Mouse (Mus musculus): Measurements from ENCODE around the gene Myl9. TPM values are rescaled to one million over a fixed set of nuclear protein-coding genes. Genes with fewer than 3 reads are reported as not detected.
A peak's percentile ranks its signal among the peaks of the same experiment; 100 is the strongest.

Myl9 gene
- polyA plus RNA-seq, 1 experiment from 2014 or later, result 122 TPM

GRCm38 (mm10) chr2:156743248-156743647 lies 32.0 kb upstream of the Myl9 start:
- Histone ChIP-seq H3K9me3 (replicated peaks) (no peaks in the 10 kb centered on the region), H3K4me3 (no peak overlapping the region), H3K27me3 (no peaks in the 10 kb centered on the region), H3K27ac (no peak overlapping the region), H3K36me3 (peaks cover 38% of the 10 kb centered on the region), H3K4me2 (replicated peaks) (no peak overlapping the region), H3K9ac (no peak overlapping the region), H3K4me1 (peaks cover 32% of the 10 kb centered on the region)
- no peak for ATAC-seq (ENCODE audit: low FRiP score)
- 66% methylated on average over 3 of the region's 3 CpGs for WGBS

- ATAC-seq (ENCODE audit: low FRiP score), result no peak
- no peak overlapping the region for H3K27ac ChIP-seq
Observed at GRCm38 (mm10) chr2:156744414-156744813, 30.8 kb upstream of the Myl9 start.

GRCm38 (mm10) chr2:156747315-156747714 lies 27.9 kb upstream of the Myl9 start:
- Histone ChIP-seq H3K9ac (no peak overlapping the region), H3K27ac (no peak overlapping the region), H3K9me3 (replicated peaks) (no peaks in the 10 kb centered on the region), H3K4me2 (replicated peaks) (no peak overlapping the region), H3K4me1 (peaks cover 12% of the 10 kb centered on the region), H3K36me3 (peaks cover 76% of the 10 kb centered on the region), H3K27me3 (no peaks in the 10 kb centered on the region), H3K4me3 (no peak overlapping the region)
- whole genome bisulfite sequencing, result 96% methylated on average over 3 of the region's 3 CpGs
- ATAC-seq (ENCODE audit: low FRiP score), result no peak

More at GRCm38 (mm10) chr2:156744414-156744813, 30.8 kb upstream of the Myl9 start:
- Histone ChIP-seq H3K36me3 (peaks cover 49% of the 10 kb centered on the region), H3K9ac (no peak overlapping the region), H3K4me3 (no peak overlapping the region), H3K4me1 (peaks cover 32% of the 10 kb centered on the region), H3K4me2 (replicated peaks) (no peak overlapping the region), H3K27me3 (no peaks in the 10 kb centered on the region), H3K9me3 (replicated peaks) (no peaks in the 10 kb centered on the region)
- WGBS, result 75% methylated on average over 5 of the region's 5 CpGs

- Histone ChIP-seq H3K9me3 (replicated peaks) (no peaks in the 10 kb centered on the region), H3K36me3 (peaks cover 90% of the 10 kb centered on the region), H3K27ac (no peak overlapping the region), H3K27me3 (no peaks in the 10 kb centered on the region), H3K4me2 (replicated peaks) (no peak overlapping the region), H3K4me3 (no peak overlapping the region), H3K4me1 (no peaks in the 10 kb centered on the region), H3K9ac (no peak overlapping the region)
- WGBS, result 90% methylated on average over 8 of the region's 8 CpGs
- no peak for ATAC-seq (ENCODE audit: low FRiP score)
Observed at GRCm38 (mm10) chr2:156749687-156750086, 25.5 kb upstream of the Myl9 start.

- WGBS, result 98% methylated on average over 9 of the region's 9 CpGs
- Histone ChIP-seq H3K36me3 (peaks cover 94% of the 10 kb centered on the region), H3K4me1 (no peaks in the 10 kb centered on the region), H3K4me3 (no peak overlapping the region), H3K9me3 (replicated peaks) (no peaks in the 10 kb centered on the region; the same call in 1 of the 2 replicates), H3K9ac (no peak overlapping the region), H3K27me3 (no peaks in the 10 kb centered on the region), H3K4me2 (replicated peaks) (no peak overlapping the region), H3K27ac (no peak overlapping the region; the same call in 1 of the 2 replicates)
- ATAC-seq (ENCODE audit: low FRiP score), result no peak
Observed at GRCm38 (mm10) chr2:156756937-156757336, 18.3 kb upstream of the Myl9 start.

- H3K4me3 ChIP-seq, result no peak overlapping the region
- H3K4me1 ChIP-seq, result no peaks in the 10 kb centered on the region
- H3K36me3 ChIP-seq, result peaks cover 86% of the 10 kb centered on the region
- WGBS, result 91% methylated on average over 5 of the region's 5 CpGs
- H3K27me3 ChIP-seq, result no peaks in the 10 kb centered on the region
- no peak overlapping the region for H3K4me2 ChIP-seq (replicated peaks)
- ATAC-seq (ENCODE audit: low FRiP score), result no peak
- H3K9ac ChIP-seq, result no peak overlapping the region
- no peaks in the 10 kb centered on the region; the same call in 1 of the 2 replicates for H3K9me3 ChIP-seq (replicated peaks)
- H3K27ac ChIP-seq, result no peak overlapping the region
Observed at GRCm38 (mm10) chr2:156760843-156761505, 14.2 kb upstream of the Myl9 start.

- Histone ChIP-seq H3K4me3 (no peak overlapping the region), H3K4me2 (replicated peaks) (no peak overlapping the region), H3K36me3 (peaks cover 78% of the 10 kb centered on the region), H3K4me1 (no peaks in the 10 kb centered on the region), H3K27me3 (no peaks in the 10 kb centered on the region), H3K9ac (no peak overlapping the region), H3K9me3 (replicated peaks) (no peaks in the 10 kb centered on the region; the same call in 1 of the 2 replicates), H3K27ac (no peak overlapping the region)
- ATAC-seq (ENCODE audit: low FRiP score), result no peak
- 96% methylated on average over 17 of the region's 17 CpGs for WGBS
Observed at GRCm38 (mm10) chr2:156761521-156762278, 13.5 kb upstream of the Myl9 start.

- Histone ChIP-seq H3K27me3 (no peaks in the 10 kb centered on the region), H3K9me3 (replicated peaks) (no peaks in the 10 kb centered on the region; the same call in 1 of the 2 replicates), H3K4me2 (replicated peaks) (no peak overlapping the region), H3K36me3 (peaks cover 70% of the 10 kb centered on the region), H3K9ac (no peak overlapping the region), H3K4me1 (no peaks in the 10 kb centered on the region), H3K27ac (no peak overlapping the region), H3K4me3 (no peak overlapping the region)
- 87% methylated on average over 21 of the region's 21 CpGs for WGBS
- no peak for ATAC-seq (ENCODE audit: low FRiP score)
Observed at GRCm38 (mm10) chr2:156762499-156762898, 12.7 kb upstream of the Myl9 start.

- H3K4me2 ChIP-seq (replicated peaks), result no peak overlapping the region
- H3K9me3 ChIP-seq (replicated peaks), result no peaks in the 10 kb centered on the region; the same call in 1 of the 2 replicates
- H3K4me3 ChIP-seq, result no peak overlapping the region
- H3K36me3 ChIP-seq, result peaks cover 64% of the 10 kb centered on the region
- H3K9ac ChIP-seq, result no peak overlapping the region
- WGBS, result 89% methylated on average over 11 of the region's 11 CpGs
- no peaks in the 10 kb centered on the region for H3K27me3 ChIP-seq
- no peaks in the 10 kb centered on the region for H3K4me1 ChIP-seq
- no peak overlapping the region for H3K27ac ChIP-seq
- no peak for ATAC-seq (ENCODE audit: low FRiP score)
Observed at GRCm38 (mm10) chr2:156763101-156763500, 12.1 kb upstream of the Myl9 start.

GRCm38 (mm10) chr2:156764022-156764421 lies 11.2 kb upstream of the Myl9 start:
- ATAC-seq (ENCODE audit: low FRiP score), result peak; percentile 54; the same call in 1 of the 2 replicates

GRCm38 (mm10) chr2:156764747-156765146 lies 10.5 kb upstream of the Myl9 start:
- Histone ChIP-seq H3K9me3 (replicated peaks) (no peaks in the 10 kb centered on the region), H3K9ac (no peak overlapping the region; the same call in 1 of the 2 replicates), H3K36me3 (peaks cover 48% of the 10 kb centered on the region), H3K4me3 (no peak overlapping the region), H3K27me3 (no peaks in the 10 kb centered on the region), H3K27ac (no peak overlapping the region), H3K4me1 (no peaks in the 10 kb centered on the region), H3K4me2 (replicated peaks) (no peak overlapping the region)
- 77% methylated on average over 4 of the region's 4 CpGs for WGBS
- no peak for ATAC-seq (ENCODE audit: low FRiP score)

More at GRCm38 (mm10) chr2:156764022-156764421, 11.2 kb upstream of the Myl9 start:
- H3K4me3 ChIP-seq, result no peak overlapping the region
- WGBS, result 93% methylated on average over 10 of the region's 10 CpGs
- no peaks in the 10 kb centered on the region for H3K9me3 ChIP-seq (replicated peaks)
- H3K27ac ChIP-seq, result no peak overlapping the region
- H3K9ac ChIP-seq, result no peak overlapping the region
- no peaks in the 10 kb centered on the region for H3K27me3 ChIP-seq
- H3K4me2 ChIP-seq (replicated peaks), result no peak overlapping the region
- no peaks in the 10 kb centered on the region for H3K4me1 ChIP-seq
- H3K36me3 ChIP-seq, result peaks cover 55% of the 10 kb centered on the region

GRCm38 (mm10) chr2:156765593-156765992 lies 9.6 kb upstream of the Myl9 start:
- H3K27ac ChIP-seq, result no peak overlapping the region
- no peaks in the 10 kb centered on the region for H3K27me3 ChIP-seq
- no peaks in the 10 kb centered on the region for H3K4me1 ChIP-seq
- no peak overlapping the region for H3K4me2 ChIP-seq (replicated peaks)
- H3K9ac ChIP-seq, result no peak overlapping the region
- H3K36me3 ChIP-seq, result peaks cover 39% of the 10 kb centered on the region
- no peaks in the 10 kb centered on the region for H3K9me3 ChIP-seq (replicated peaks)
- WGBS, result 87% methylated on average over 8 of the region's 8 CpGs
- no peak overlapping the region for H3K4me3 ChIP-seq
- ATAC-seq (ENCODE audit: low FRiP score), result no peak
